Mouse (Mus musculus) cerebellum, adult 18-20 months (tissue): ENCODE measurements around the gene Chek1.

Experiments used
- DNase-seq, 2 experiments: peaks; one replicate each; pipeline ENCODE4 v3.0.0; 2021

Gene Chek1

DNA sequence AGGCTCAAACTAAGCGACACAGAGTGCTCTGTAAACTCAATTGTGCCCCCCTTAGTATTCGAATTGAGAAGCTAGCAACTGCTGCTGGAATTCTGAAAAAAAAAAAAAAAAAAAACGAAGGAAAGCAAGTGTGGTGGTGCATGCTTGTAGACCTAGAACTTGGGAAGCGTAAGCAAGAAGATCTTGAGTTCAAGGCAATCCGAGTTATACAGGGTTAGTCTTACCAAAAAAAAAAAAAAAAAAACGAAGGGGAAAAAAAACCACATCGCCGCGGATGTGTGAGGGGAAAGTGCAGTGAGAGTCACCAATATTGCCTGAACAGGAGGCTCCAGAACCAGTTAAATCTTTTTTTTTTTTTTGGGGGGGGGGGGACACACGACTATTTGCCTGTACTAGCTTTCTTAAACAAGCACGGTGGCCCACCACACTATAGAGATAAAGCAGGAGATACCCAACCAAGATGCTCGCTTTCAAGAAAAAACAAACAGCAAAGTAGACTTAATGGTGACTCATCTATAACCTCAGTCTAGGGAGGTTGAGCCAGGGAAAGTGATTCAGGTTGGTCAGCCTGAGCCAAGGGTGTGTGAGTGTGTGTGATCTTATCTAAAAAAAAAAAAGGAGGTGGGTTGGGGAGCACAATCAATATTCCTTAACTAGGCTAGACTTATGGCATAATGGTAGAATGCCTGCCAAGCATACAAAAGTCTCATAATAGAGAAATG is at the start of gene Chek1:
Chek1 (minus strand) TSS at position 32 of the 722 bp plus-strand sequence.
- DNase-seq = no peak

DNA sequence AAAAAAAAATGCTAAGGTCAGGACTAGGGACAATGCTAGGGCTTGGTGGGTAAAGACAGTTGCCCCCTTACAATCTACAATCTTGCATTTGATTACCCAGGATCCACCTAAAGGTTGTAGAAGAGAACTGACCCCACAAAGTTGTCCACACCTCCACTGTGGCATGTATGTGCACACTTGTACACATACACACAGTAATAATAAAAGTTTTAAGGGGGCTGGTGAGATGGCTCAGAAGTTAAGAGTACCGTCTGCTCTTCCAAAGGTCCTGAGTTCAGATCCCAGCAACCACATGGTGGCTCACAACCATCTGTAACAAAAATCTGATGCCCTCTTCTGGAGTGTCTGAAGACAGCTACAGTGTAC is 42.2 kb upstream of the Chek1 start:
- DNase-seq = peak in 1 of 2 experiments; percentile 8

DNA sequence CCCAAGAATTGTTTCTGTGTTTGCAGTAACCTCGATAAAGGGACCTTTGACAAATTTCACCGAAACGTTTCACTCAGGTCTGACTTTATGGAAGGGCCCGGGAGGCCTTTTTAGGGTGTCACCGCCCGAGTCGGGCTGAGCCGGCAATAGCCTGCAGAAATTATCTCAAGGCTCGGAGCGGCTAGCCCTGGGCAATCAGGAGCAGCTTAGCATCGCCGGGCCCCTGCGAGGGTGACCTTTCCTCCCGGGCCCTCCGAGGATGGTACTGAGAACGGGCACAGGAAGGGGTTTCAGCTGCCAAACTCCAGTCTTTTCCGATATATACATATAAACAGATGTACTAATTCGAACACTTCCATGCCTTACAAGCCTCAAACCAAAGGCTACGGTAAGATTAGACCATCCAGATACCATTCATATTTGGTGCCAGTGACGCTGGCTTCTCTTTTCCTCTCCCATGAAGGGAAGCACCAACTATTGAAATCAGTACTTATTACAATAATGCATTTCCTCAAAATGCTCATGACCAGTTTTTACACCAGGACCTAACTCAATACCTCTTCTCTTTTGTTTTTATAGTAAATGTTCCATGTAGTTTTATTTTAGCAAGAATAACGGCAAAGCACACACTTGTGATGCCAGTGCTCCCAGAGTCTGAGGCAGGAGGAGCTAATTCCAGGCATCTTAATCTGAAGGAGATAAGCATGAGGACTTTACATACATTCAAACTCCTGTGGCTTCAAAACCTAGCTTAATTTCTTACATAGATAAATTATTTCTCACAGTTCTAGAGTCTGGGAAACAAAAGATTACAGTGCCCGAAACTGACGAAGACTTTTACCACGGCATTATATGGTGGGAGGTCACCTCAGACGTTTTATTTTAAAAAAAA is 41.5 kb upstream of the Chek1 start:
- DNase-seq = peak; percentile 44 to 58

DNA sequence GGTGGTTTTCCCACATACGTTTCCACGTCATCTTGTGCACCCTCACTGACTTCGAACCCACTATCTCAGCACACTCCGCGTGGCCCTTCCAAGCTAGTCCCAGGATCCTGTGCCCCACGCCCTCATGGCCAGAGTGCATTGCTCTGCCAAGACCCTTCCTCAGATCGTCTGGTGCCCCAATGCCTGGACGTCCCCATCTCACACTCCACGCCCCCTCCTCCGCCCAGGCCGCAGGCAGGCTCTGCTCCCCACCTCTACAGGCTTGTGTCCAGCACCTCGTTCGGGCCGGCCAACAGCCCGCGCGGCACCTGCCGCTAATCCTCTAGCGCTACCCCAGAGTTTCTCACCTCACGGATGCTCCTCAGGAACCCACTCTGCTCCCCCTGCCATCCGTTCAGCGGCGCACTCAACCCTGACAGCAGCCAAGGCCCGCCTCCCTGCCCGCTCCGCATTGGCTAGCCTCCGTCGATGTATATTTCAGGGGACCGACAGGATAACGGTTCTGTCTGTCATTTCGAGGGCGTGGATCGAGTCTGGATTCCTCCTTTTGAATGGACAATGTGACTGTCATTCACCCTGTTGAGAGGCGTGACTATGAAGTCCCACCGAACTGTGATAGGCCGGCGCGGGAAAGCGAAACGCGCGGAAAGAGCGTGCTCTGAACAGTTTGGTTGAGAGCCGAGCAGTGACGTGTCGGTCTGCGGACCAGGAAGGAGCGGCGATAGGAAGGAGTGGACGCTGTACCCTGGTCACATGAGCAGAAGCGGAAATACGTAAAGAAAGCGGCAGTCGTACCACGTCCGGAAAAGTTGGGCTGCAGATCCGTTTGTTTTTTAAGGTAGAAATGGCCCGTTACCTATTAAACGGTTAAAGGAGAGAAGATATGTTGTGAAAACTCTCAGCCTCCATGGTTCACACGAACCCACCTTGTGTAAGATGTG is 40.6 kb upstream of the Chek1 start, which contains the start of gene Stt3a:
Stt3a (minus strand) TSS at position 477 of the 941 bp plus-strand sequence.
- peak; percentile 99 to 100 for DNase-seq

DNA sequence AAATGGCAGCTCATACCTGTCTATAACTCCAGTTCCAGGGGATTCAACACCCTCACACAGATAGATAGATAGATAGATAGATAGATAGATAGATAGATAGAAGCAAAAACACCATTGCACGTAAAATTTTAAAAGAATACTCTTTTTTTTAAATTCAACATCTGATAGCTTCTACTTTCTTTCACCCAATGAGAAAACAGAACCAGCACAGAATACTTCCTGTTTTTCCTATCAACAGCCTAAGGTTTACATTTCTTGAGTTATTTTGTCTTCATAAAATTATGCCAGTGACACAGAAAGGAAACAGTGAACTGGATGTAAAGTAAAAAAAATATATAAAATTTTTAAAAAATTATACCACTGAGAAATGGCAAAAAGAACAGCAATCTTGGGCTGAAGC is 37.5 kb upstream of the Chek1 start:
- no peak for DNase-seq

DNA sequence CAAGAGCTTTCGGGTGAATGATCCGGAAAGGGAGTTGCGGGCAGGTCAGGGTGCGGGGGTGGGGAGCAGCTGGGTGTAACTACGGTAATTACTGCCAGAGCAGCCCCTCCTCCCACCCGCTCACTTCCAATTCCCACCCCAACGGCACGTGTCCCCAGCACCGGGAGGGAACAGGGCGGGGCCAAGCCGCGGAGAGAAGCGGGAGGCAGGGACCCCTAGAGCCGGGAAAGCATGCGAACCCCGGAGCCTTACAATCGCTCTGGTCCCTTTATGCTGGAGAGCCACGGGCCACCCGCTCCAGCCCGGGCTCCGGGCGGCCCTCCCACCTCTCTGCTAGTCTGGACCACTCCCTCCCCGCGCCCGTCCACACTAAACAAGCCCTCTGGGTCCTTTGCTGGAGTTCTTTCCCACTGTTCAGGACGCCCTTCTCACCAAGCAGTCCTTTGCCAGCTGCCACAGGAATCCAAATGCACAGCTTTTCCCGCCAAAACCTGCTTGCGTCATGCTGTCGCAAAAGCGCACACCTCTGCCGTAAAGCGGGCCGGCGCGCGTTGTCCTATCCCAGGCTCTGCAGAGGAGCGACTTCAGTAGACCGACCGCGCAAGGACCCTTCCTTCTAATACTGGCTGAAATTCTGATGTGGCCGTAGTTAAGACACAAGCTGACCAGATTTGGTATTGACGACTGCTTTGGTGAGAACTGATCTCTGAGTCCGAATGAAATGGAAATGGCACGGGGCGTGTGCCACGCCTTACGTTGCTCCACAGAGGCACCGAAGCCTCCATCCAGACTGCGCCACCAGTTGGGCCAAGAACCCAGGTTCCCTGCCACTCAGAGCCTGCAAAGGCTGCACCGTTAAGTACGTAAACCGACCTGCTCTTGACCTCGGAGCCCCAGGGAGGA is 483 bp downstream of the Chek1 start:
- peak; percentile 87 to 95 for DNase-seq

DNA sequence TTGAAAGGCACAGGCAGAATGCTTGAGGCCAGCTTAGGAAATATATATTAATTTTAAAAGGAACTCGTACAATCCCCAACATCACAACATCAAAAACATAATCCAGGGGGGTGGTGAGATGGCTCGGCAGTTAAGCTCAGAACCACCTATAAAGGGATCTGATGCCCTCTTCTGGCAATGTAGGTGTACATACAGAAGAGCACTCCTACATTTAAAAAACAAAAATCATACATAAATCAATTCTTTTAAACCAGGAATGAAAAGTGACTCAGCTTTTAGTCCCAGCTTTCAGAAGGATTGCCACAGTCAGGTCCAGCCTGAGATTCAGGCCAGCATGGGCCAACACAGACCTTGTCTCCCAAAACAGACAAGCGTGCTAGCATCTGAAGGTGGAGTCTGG is 10.2 kb downstream of the Chek1 start:
- DNase-seq = no peak

DNA sequence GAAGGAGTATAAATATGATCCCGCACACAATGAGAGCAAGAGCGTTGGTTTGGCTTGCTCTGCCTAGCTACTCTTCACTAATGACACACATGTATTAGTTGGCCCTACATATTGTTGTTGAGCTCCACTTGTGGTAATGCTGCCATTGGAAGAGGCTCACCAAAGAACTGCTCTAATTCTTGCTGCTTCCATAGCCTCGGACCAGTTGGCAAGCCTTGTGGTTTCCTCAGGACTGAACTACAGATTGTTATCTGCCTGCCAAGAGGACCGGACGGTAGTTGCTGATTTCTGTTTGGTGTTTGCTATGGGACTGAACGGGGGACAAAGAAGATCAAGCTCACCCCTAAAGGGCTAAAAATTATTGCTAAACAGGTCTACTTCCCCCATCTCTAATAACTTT is 19.6 kb downstream of the Chek1 start:
- no peak for DNase-seq

DNA sequence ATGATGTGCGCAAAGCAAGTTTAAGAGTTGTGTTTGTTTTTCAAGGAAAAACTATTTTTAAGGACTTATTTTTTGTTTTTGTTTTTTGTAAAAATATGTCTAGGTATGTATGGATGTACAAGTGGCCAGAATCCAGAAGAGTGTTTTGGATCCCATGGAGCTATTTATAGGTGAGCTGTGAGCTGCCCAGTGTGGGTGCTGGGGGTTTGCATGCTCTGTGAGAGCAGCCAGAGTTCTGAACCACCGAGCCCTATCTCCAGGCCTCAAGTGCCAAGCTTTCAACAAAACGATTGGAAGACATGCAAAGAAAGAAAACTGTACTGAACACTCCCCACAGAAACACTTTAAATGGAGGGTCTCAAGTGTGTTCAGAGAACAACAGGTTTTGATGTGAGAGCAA is 20.9 kb downstream of the Chek1 start:
- DNase-seq = no peak

DNA sequence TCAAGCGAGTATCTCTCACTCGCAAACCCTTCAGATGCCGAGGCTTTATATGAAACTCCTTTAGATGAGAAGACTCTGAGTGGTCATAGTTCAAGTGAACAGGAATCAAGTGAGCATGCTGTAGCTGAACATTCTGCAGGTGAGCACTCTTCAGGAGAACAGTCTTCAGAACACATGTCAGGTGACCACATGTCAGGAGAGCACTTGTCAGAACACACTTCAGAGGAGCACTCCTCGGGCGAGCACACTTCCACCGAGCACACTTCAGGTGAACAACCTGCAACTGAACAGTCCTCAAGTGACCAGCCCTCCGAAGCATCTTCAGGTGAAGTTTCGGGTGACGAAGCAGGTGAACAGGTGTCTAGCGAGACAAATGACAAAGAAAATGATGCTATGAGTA is 32.6 kb downstream of the Chek1 start:
- DNase-seq = no peak

DNA sequence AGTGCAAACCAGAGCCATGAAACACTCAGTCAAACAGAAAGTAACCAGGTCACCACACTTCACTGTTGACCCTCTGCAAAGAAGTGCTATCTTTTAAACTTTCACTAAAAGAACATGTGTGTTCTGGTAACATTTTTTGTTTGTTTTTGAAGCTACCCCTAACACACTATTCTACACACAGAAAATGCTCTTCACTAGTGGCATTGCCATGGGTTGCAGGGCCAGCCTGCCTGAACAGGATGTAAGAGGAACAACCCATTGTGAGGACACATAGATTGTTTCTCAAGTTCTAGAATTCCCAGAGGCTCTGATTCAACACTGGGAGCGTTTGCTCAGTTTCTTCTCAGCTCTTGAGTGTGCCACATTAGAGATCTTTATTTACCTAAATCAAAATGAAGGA is 33.9 kb downstream of the Chek1 start, which contains the start of gene Acrv1:
Acrv1 (plus strand) TSS at position 301 of the 400 bp plus-strand sequence.
- DNase-seq = no peak

DNA sequence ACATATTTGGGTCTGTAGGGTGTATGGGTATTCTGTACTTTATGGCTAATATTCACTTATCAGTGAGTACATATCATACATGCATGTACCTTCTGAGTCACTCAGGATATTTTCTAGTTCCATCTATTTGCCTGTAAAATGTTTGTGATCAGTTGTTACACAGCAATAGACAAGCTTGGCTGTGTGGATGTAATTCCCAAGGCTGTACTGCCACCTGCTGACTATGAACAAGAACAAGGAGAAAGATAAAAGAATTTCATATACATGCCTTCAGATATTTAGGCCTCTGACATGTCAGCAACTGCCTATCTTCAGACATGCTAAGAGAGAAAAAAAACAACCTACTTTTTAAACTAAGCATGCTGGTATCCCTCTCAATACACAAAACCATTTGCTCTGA is 39.5 kb downstream of the Chek1 start:
- DNase-seq = no peak

DNA sequence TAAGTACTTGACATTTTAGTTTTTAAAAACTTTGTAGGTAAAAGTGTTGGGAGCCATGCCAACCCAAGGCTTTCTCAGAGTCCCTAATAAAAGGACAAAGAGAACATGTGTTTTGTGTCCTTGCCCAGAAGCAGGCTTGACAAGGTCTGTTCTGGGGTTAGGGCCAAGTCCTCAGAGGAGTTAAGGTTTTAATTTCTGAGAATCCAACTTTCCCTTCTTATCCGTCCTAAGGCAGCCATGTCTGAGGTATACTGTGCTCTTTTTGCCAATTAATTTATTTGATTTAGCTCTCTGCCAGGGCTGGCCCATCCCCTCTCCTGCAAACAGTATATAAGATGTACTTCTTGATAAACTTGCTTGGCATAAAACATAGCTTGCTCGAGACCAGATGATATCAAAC is 45.4 kb downstream of the Chek1 start:
- no peak for DNase-seq
